Mouse (Mus musculus) C2C12 (cell line): ENCODE measurements around the gene Ifi209. TPM values are rescaled to one million over a fixed set of nuclear protein-coding genes. Genes with fewer than 3 reads are reported as not detected.
"Not testable (repeated sequence)": the region's sequence is repeated elsewhere in the genome, so short reads cannot be mapped to it uniquely, and the experiment has no call there.

Source experiments
- H3K27me3 ChIP-seq: one replicate; pipeline ENCODE4 v1.6.1; 2011; ENCODE audit not compliant: control insufficient read depth, insufficient read depth, insufficient read length
- H3K36me3 ChIP-seq: one replicate; pipeline ENCODE4 v1.6.1; 2011; ENCODE audit not compliant: control insufficient read depth, insufficient read depth
- H3K4me3 ChIP-seq: one replicate; pipeline ENCODE4 v1.5.1; 2011; ENCODE audit warnings: mild to moderate bottlenecking, control low read depth; ENCODE audit not compliant: poor library complexity, insufficient read depth, severe bottlenecking
- H3K79me2 ChIP-seq: one replicate; pipeline ENCODE4 v1.6.1; 2011; ENCODE audit not compliant: control insufficient read depth, insufficient read depth
- H3K79me3 ChIP-seq: one replicate; pipeline ENCODE4 v1.6.1; 2011; ENCODE audit warnings: low read depth, control low read depth
- H3ac ChIP-seq: one replicate; pipeline ENCODE3; 2011; ENCODE audit warnings: low read depth; ENCODE audit not compliant: control insufficient read depth, insufficient read length
- CEBPB ChIP-seq: IDR thresholded peaks from one replicate; pipeline ENCODE4 v1.6.1; 2011; ENCODE audit warnings: low read depth, mild to moderate bottlenecking, control low read depth, moderate library complexity
- CTCF ChIP-seq: IDR thresholded peaks from one replicate; pipeline ENCODE4 v1.5.1; 2011; ENCODE audit not compliant: control insufficient read depth, insufficient read depth, insufficient read length
- FOSL1 ChIP-seq: IDR thresholded peaks from one replicate; pipeline ENCODE4 v1.8.0; 2011; ENCODE audit warnings: mild to moderate bottlenecking, low read length; ENCODE audit not compliant: poor library complexity, insufficient read depth, severe bottlenecking
- MAX ChIP-seq: IDR thresholded peaks from one replicate; pipeline ENCODE4 v1.6.1; 2011; ENCODE audit warnings: mild to moderate bottlenecking, control low read depth
- MYOD1 ChIP-seq: IDR thresholded peaks from one replicate; pipeline ENCODE4 v1.6.1; 2011; ENCODE audit warnings: low read depth; ENCODE audit not compliant: control insufficient read depth, insufficient read length
- MYOG ChIP-seq: IDR thresholded peaks from one replicate; pipeline ENCODE4 v1.6.1; 2011; ENCODE audit not compliant: control insufficient read depth, insufficient read length; ENCODE audit errors: extremely low read depth
- USF1 ChIP-seq: IDR thresholded peaks from one replicate; pipeline ENCODE4 v1.6.1; 2011; ENCODE audit warnings: low read depth, mild to moderate bottlenecking, control low read depth, moderate library complexity
- microRNA-seq: library from miRNA; unstranded; fragments of <30 nt; microRNA quantifications from one replicate; pipeline ENCODE4, GENCODE M21; 2019; ENCODE audit warnings: borderline microRNAs expressed
- polyA plus RNA-seq: library from polyadenylated mRNA; unstranded; fragments of >200 nt; fragmentation: generic; extraction: Trizol; gene quantifications from one replicate; pipeline ENCODE4 v1.2.1, GENCODE M21; 2012; ENCODE audit warnings: missing spikeins

The Ifi209 gene
- polyA plus RNA-seq, 1 experiment = not detected

- H3K79me2 ChIP-seq = no peaks in the 10 kb centered on the region
- H3K27me3 ChIP-seq = no peaks in the 10 kb centered on the region
- TF ChIP-seq CEBPB = no peak
- TF ChIP-seq USF1 = no peak
- no peak for TF ChIP-seq MAX
- TF ChIP-seq MYOD1 = no peak
- no peak overlapping the region for H3ac ChIP-seq
- no peaks in the 10 kb centered on the region for H3K79me3 ChIP-seq
- no peak overlapping the region for H3K4me3 ChIP-seq
- no peaks in the 10 kb centered on the region for H3K36me3 ChIP-seq
Observed at GRCm38 (mm10) chr1:173633969-173634645, 3.4 kb downstream of the Ifi209 start.

- H3K27me3 ChIP-seq = no peaks in the 10 kb centered on the region
- TF ChIP-seq FOSL1 (no peak), MYOD1 (peak; percentile 28)
- no peak overlapping the region for H3K4me3 ChIP-seq
- no peaks in the 10 kb centered on the region for H3K79me3 ChIP-seq
- no peaks in the 10 kb centered on the region for H3K36me3 ChIP-seq
- H3ac ChIP-seq = no peak overlapping the region
- no peaks in the 10 kb centered on the region for H3K79me2 ChIP-seq
Observed at GRCm38 (mm10) chr1:173645393-173645792, 14.7 kb downstream of the Ifi209 start.

GRCm38 (mm10) chr1:173657973-173658372 lies 27.3 kb downstream of the Ifi209 start:
- H3K79me2 ChIP-seq = no peaks in the 10 kb centered on the region

GRCm38 (mm10) chr1:173673458-173674097 lies 42.9 kb downstream of the Ifi209 start, which contains the start of gene Ifi208:
TSS of gene Ifi208 (plus strand) at chr1:173673675.
- H3ac ChIP-seq, H3K4me3 ChIP-seq, H3K36me3 ChIP-seq, H3K79me3 ChIP-seq, H3K79me2 ChIP-seq, H3K27me3 ChIP-seq: not testable (repeated sequence)

More at GRCm38 (mm10) chr1:173657973-173658372, 27.3 kb downstream of the Ifi209 start:
- H3K4me3 ChIP-seq = no peak overlapping the region
- no peaks in the 10 kb centered on the region for H3K27me3 ChIP-seq
- H3ac ChIP-seq = no peak overlapping the region
- H3K36me3 ChIP-seq = no peaks in the 10 kb centered on the region
- H3K79me3 ChIP-seq = no peaks in the 10 kb centered on the region
- peak; percentile 7 for TF ChIP-seq CEBPB
- TF ChIP-seq MYOD1 = no peak
- no peak for TF ChIP-seq USF1

- not testable (repeated sequence) for H3K79me2 ChIP-seq, H3K36me3 ChIP-seq, H3ac ChIP-seq, H3K4me3 ChIP-seq, H3K79me3 ChIP-seq, H3K27me3 ChIP-seq
Observed at GRCm38 (mm10) chr1:173678605-173679004, 47.9 kb downstream of the Ifi209 start.

- Histone ChIP-seq H3K79me2 (no peaks in the 10 kb centered on the region), H3K36me3 (no peaks in the 10 kb centered on the region), H3K79me3 (no peaks in the 10 kb centered on the region), H3K4me3 (no peak overlapping the region), H3ac (no peak overlapping the region), H3K27me3 (no peaks in the 10 kb centered on the region)
- no peak for TF ChIP-seq CTCF
- TF ChIP-seq MYOD1 = no peak
- TF ChIP-seq FOSL1 = no peak
- no peak for TF ChIP-seq MYOG
- TF ChIP-seq CEBPB = no peak
- TF ChIP-seq USF1 = no peak
- TF ChIP-seq MAX = no peak
Observed at GRCm38 (mm10) chr1:173694270-173694669, 63.6 kb downstream of the Ifi209 start.

Small RNA genes within 50 kb of the gene (microRNA-seq; reads per million reads assigned to microRNA genes)
- gene Gm44339 = not detected

Other genes starting within 250 kb of the Ifi209 start
- gene Ifi206, start 139.9 kb upstream of the Ifi209 start, polyA plus RNA-seq = not detected
- not detected for gene Ifi214, start 95.0 kb upstream of the Ifi209 start, polyA plus RNA-seq
- gene Ifi213, start 31.6 kb upstream of the Ifi209 start, polyA plus RNA-seq = not detected
- gene Ifi208, start 42.8 kb downstream of the Ifi209 start, polyA plus RNA-seq = not detected
- gene Ifi207, start 110.8 kb downstream of the Ifi209 start, polyA plus RNA-seq = 0.04 TPM
- gene Ifi204, start 136.0 kb downstream of the Ifi209 start, polyA plus RNA-seq = 4.1 TPM